Mouse (Mus musculus): ENCODE measurements at regions not wholly inside any gene's neighbourhood (a gene's known extent, or its start where the extent isn't known, plus 50 kb on each side); places are given as distances from the start of the nearest gene placed in this dataset.

GRCm38 (mm10) chr11:48605223-48605824, 194.8 kb upstream of the Rack1 start:
- in situ Hi-C loops (cut with MboI, MseI) = no loop called here

- in situ Hi-C loops (cut with MboI, MseI) = no loop called here
Measured at GRCm38 (mm10) chr11:48601096-48601495, 199.0 kb upstream of the Rack1 start.

GRCm38 (mm10) chr11:48599573-48600127, 200.5 kb upstream of the Rack1 start:
- in situ Hi-C loops (cut with MboI, MseI) = no loop called here

- in situ Hi-C loops (cut with MboI, MseI) = no loop called here
Measured at GRCm38 (mm10) chr11:48599033-48599432, 201.1 kb upstream of the Rack1 start.

- in situ Hi-C loops (cut with MboI, MseI) = no loop called here
Measured at GRCm38 (mm10) chr11:48594429-48594828, 205.7 kb upstream of the Rack1 start.

GRCm38 (mm10) chr11:48588833-48589649, 211.1 kb upstream of the Rack1 start:
- in situ Hi-C loops (cut with MboI, MseI) = no loop called here

GRCm38 (mm10) chr11:48568769-48569168, 231.4 kb upstream of the Rack1 start:
- in situ Hi-C loops (cut with MboI, MseI) = no loop called here

GRCm38 (mm10) chr11:48567583-48568562, 232.3 kb upstream of the Rack1 start:
- in situ Hi-C loops (cut with MboI, MseI) = no loop called here

- in situ Hi-C loops (cut with MboI, MseI) = no loop called here
Measured at GRCm38 (mm10) chr11:48558053-48558452, 242.1 kb upstream of the Rack1 start.

GRCm38 (mm10) chr11:48552006-48552405, 248.1 kb upstream of the Rack1 start:
- in situ Hi-C loops (cut with MboI, MseI) = no loop called here

GRCm38 (mm10) chr11:48551201-48551600, 248.9 kb upstream of the Rack1 start:
- in situ Hi-C loops (cut with MboI, MseI) = no loop called here

GRCm38 (mm10) chr11:48526316-48526715, 273.8 kb upstream of the Rack1 start:
- in situ Hi-C loops (cut with MboI, MseI) = no loop called here

- in situ Hi-C loops (cut with MboI, MseI) = no loop called here
Measured at GRCm38 (mm10) chr11:48525517-48525916, 274.6 kb upstream of the Rack1 start.

- in situ Hi-C loops (cut with MboI, MseI) = no loop called here
Measured at GRCm38 (mm10) chr11:48506886-48507285, 293.2 kb upstream of the Rack1 start.

- in situ Hi-C loops (cut with MboI, MseI) = no loop called here
Measured at GRCm38 (mm10) chr11:48502011-48502806, 297.9 kb upstream of the Rack1 start.

GRCm38 (mm10) chr11:48499057-48499456, 301.1 kb upstream of the Rack1 start:
- in situ Hi-C loops (cut with MboI, MseI) = no loop called here

- in situ Hi-C loops (cut with MboI, MseI) = no loop called here
Measured at GRCm38 (mm10) chr11:48488308-48488707, 311.8 kb upstream of the Rack1 start.

GRCm38 (mm10) chr11:48464036-48464435, 336.1 kb upstream of the Rack1 start:
- in situ Hi-C loops (cut with MboI, MseI) = no loop called here

- in situ Hi-C loops (cut with MboI, MseI) = no loop called here
Measured at GRCm38 (mm10) chr11:48449883-48450282, 350.2 kb upstream of the Rack1 start.

- in situ Hi-C loops (cut with MboI, MseI) = no loop called here
Measured at GRCm38 (mm10) chr11:48442534-48443254, 357.4 kb upstream of the Rack1 start.

All from regulatory T cell (primary cell).